Mouse (Mus musculus) layer of hippocampus, postnatal 25 days (tissue): ENCODE measurements around the gene Atp8a2. TPM values are rescaled to one million over a fixed set of nuclear protein-coding genes. Genes with fewer than 3 reads are reported as not detected.
"Not testable (repeated sequence)": the region's sequence is repeated elsewhere in the genome, so short reads cannot be mapped to it uniquely, and the experiment has no call there.

Experiments used
- DNase-seq, 2 experiments: peaks; one replicate each; pipeline ENCODE4 v3.0.0; 2022; ENCODE audit warnings: mixed read lengths in 2 of 2, low spot score in 1 of 2; ENCODE audit errors: extremely low spot score in 1 of 2
- total RNA-seq, 2 experiments: library from RNA; stranded (reverse); gene quantifications; 2 replicates each; pipeline ENCODE4 v1.2.3; 2021

Gene Atp8a2
- total RNA-seq, 2 experiments from 2014 or later = 40.5 to 45.1 TPM

- DNase-seq = no peak
Measured at GRCm38 (mm10) chr14:59730043-59730390, 467.0 kb downstream of the Atp8a2 start.

- DNase-seq = no peak
Measured at GRCm38 (mm10) chr14:59729298-59730042, 467.5 kb downstream of the Atp8a2 start.

DNA sequence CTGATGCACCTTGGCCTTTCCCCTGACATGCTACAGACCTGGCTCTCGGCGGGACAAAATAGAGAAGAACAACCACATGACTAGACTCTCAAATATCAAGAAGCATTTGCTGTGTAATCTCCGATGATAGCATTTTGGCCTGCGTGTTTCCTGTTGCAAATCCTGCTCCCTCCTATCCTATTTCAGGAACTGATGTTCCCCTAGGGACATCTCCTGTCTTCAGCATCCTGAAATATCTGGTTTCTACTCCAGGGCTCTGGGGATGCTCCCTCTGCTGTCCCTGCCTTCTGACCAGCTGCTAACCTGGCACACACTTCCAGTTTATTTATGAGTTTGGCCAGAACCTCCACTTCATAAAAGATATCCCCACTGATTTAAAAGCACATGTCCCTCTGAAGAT lies 470.0 kb downstream of the Atp8a2 start:
- DNase-seq = no peak

DNA sequence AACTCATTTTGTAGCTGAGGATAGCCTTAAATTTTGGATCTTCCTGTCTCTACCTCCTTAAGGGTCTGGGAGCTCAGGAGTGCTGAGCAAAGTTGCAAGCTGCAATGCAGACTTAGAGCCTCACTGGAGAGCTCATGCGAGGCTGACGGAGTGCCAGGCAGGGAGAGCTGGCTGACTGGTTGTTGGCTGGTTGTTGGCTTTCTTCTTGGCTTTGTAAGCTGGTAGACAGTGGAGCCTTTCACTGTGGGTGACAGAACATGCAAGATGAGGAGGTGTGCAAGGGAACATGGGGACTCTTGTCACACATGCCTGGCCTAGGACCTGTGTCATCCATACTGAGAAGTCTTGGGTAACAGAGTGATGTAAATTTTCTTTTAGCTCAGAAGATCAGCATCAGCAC lies 473.8 kb downstream of the Atp8a2 start:
- DNase-seq = no peak

DNA sequence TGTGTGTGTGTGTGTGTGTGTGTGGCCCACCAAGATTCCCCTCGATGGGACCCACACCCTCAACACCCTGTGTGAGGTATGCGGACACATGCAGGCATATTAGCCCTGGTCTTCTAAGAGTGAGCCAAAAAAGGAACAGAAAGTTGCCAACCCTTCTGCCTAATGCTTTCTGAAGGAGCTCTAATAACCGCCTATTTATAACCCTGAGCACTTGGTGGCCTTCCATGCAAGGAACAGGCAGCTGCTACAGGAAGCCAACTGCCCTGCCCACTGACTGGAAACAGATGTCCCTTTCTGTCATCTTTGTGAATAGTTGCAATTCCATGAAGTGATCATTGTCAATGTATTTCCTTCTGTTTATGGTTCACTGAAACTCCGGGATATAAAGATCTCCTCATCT lies 475.0 kb downstream of the Atp8a2 start:
- DNase-seq = no peak

DNA sequence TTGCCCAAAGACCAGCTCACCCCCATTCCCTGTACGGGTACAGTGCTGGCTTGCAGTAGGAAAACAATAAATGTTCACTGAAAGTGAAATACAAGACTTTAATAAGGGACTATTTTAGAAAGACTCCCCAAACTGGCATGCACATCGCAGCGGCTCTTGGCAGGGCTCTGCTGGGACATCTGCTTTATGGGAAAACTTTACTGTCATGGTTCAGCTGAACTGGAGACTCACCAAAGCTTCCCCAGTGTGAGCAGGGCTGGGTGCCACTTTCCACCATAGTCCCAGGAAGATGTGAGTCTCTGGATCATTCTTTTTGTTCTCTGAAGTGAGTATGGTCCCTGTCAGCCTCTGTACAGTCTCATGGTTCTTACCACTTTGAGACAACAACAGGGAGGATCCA lies 475.6 kb downstream of the Atp8a2 start:
- DNase-seq = no peak

DNA sequence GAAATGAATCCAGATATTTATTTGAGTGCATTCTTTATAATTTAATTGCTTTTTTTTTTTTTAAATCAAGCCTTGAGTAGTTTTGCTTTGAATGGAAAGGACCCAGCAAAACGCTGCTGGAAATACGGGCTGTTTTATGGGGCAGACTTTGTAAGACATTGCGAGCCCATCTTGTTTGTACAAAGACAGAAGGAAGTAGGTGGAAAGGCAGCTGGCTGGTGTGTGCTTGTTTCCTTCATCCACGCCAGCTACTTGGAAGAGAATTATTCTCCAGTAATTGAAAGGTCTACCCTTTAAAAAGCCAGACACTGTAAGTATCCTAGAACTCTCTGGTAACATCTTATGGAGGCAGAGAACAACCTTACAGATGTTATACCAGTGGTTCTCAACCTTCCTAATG lies 476.6 kb downstream of the Atp8a2 start:
- DNase-seq = no peak

DNA sequence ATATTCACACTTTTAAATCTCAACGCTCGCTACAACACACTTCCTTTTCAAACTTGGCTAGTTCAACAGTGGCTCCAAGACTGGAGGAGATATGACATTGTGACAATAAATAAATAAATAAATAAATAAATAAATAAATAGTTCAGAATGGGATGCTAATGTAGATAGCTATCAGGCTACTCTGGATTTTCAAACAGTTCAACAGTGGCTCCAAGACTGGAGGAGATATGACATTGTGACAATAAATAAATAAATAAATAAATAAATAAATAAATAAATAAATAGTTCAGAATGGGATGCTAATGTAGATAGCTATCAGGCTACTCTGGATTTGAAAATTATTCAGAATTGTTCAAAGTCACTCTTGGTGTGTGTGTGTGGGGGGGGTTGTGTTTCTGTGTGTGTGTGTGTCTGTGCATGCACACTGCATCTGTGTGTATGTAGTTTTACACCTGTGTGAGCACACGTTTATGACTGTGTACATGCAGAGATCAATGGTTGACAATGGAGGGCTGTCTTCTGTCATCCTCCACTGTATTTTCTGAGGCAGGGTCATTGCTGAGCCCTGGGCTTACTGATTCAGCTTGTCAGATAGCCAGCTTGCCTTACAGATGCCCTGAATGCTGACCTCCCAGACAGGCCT lies 480.4 kb downstream of the Atp8a2 start:
- not testable (repeated sequence) for DNase-seq

DNA sequence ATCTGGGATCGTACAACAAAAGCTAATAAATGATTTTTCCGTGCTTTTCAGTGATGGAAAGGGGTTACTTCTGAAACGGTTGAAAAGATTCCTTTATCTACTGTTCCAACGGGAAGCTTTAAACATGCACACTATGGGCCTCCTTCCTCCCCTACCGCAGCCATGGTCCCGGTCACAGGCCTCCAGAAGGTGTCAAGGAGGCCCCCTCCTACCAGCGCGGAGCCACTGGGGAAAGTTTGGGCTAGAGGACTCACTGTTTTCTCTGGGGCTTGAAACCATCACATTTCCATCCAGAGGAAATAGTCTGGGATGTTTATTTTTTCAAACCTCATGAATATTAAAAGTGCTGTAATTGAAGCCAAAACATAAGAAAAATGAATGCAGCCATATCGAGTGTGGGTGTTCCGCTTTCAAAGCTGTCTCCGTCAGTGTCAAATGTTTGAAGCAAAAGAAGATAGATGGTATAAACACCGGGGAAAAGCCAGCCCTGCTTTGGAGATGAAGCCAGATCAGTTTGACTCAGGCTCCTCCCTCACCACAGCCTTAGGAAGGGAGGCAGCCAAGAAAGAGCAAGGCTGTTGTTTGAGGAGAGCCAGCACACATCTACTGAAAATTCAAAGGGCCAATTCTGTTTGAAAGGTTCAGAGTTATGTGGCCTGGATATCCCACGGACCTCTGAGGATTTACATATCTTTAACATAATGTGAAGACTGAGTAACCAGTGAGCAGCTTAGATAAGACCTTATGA lies 481.1 kb downstream of the Atp8a2 start:
- no peak for DNase-seq

DNA sequence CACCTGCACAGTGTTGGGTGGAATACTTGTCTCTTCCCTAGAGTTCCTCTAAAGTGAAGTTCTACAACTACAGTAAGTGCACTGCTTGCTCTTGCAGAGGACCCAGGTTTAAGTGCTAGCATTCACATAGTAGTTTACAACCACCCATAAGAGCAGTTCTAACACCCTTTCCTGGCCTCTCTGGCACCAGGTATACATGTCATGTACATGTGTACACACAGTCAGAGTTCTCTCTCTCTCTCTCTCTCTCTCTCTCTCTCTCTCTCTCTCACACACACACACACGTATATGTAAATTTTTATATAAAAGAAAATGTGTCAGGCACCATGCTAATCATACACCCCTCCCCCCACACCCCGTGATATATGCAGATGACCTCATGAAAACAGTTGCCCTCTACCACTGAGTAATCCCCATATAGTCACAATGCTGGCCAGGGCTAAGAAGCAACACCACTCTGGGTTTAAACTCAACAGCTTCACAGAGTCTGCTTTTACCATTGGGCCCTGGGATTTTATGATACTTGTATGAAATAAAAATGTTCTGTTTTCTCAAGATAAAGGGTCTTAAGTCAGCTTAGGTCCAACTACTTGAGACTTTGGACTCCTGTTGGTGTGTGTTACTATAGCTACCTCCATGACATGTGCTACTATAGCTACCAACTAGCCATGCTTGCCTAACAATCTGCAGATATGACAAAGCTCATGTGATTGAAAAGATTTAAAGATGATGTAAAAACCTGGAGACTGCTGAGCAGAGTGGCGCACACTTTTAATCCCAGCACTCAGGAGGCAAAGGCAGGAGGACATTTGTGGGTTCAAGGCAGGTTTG lies 487.3 kb downstream of the Atp8a2 start:
- DNase-seq = no peak

- no peak for DNase-seq
Measured at GRCm38 (mm10) chr14:59708009-59708408, 489.0 kb downstream of the Atp8a2 start.

DNA sequence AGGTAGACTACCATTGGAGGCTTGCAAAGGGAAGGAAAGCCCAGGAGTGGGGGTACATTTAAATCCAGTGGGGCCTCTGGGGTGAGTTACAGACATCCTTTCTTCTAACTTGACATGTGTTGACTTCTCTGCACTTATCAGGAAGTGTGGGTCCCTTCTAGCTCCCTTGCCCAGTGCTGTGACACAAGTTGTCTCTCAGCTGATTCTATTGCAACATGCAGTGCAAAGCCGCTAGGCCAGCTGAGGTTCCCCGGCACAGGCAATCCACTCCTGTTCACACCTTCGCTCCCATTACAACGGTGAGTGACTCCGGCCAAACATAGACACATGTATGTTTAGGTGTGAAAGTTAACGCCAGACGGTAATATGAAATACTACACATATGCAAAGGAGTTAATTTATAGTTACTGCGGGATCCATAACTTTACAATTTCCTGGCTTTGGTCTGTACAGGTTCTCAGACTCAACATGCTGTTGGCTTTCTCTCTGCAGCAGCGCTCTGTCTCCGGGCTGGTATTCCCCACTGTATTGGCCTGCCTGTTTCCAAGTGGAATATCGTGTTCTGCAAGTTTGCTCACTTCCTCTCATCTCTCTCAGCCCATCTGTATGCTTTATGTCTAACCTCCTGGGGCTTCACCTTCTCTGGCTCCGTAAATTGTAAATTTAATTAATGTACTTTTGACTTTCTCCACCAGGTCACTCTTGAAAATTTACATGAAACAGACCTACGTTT lies 491.5 kb downstream of the Atp8a2 start:
- no peak for DNase-seq

GRCm38 (mm10) chr14:59701492-59701891 lies 495.5 kb downstream of the Atp8a2 start:
- no peak for DNase-seq

DNA sequence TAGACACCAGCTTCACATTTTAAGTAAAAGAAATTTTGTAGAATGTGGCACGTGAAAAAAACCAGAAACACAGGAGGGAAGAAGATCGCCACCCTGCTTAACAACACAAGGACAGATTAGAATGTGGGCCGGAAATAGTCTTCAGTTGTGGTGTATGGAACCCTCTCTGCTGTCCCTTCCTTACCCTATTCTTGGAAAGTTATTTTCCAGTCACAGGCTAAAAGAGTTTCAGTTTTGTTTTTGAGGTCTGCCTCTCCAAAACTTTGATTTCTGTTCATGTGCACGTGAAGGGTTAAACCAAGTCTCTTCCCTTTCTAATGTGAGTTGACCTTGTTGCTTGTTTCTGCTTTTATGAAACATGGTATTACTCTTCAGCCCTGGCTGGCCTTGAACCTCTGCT lies 501.8 kb downstream of the Atp8a2 start:
- no peak for DNase-seq

- no peak for DNase-seq
Measured at GRCm38 (mm10) chr14:59692164-59692563, 504.8 kb downstream of the Atp8a2 start.

GRCm38 (mm10) chr14:59691402-59691801 lies 505.6 kb downstream of the Atp8a2 start:
- no peak for DNase-seq

DNA sequence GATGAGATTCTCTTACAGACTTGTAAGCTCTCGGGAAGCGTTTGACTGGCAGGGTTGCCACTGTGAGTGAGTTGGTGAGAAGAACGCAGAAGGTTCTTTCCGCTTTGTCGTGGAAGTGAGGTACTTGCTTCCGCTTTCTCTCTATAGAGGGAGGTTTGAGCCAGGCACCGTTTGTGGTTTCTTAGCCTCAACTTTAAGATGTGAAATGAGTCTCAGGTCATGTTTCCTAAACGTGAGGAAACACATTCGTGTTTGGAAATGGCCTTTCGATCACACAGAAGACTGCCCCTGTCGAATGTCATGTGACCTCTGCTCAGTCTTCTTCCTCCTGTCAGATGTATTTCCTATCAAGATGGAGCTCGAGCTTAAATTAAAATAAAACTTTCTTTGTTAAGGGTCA lies 506.0 kb downstream of the Atp8a2 start:
- no peak for DNase-seq

GRCm38 (mm10) chr14:59689596-59689995 lies 507.4 kb downstream of the Atp8a2 start:
- no peak for DNase-seq

- no peak for DNase-seq
Measured at GRCm38 (mm10) chr14:59686229-59686628, 510.8 kb downstream of the Atp8a2 start.

- no peak for DNase-seq
Measured at GRCm38 (mm10) chr14:59685343-59685742, 511.6 kb downstream of the Atp8a2 start.
